Mouse (Mus musculus): ENCODE results near the gene Rbm20. TPM values are rescaled to one million over a fixed set of nuclear protein-coding genes. Genes with fewer than 3 reads are reported as not detected.

Gene Rbm20
- polyA plus RNA-seq, 1 experiment from 2014 or later: 2.5 TPM

GRCm38 (mm10) chr19:53668821-53669220 lies 8.3 kb upstream of the Rbm20 start:
- 84% methylated on average over 7 of the region's 7 CpGs for WGBS

DNA sequence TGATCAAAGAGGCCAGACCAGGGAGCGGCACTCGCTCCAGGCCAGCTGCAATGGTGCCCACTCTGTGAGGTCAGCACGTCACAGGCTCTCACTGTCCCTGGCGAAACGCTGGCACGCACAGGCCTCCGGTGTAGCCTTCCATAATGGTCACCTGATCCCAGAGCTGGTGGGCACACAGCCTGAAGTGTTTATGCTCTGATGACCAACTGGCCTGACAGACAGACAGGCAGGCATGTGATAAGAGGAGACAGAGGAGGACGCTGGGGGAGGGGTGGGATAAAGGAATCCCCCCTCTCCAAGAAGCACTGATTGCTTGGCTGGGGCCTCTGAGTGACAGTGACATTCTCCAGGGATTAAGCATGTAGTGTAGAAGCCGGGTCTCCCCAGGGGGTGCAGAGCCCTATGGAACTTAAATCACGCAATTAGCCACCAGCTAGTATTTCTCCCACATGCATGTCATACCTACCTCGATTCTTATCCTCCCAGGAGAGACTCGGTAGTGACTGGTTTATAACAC lies 6.4 kb upstream of the Rbm20 start:
- Histone ChIP-seq H3K27me3 (ENCODE audit: insufficient read depth, low read length) (peaks cover 4% of the 10 kb centered on the region; the same call in 1 of the 2 replicates), H3K36me3 (ENCODE audit: insufficient read depth, low read length) (no peaks in the 10 kb centered on the region), H3K4me1 (replicated peaks; ENCODE audit: insufficient read depth, low read length) (no peaks in the 10 kb centered on the region), H3K4me3 (replicated peaks; ENCODE audit: low read depth, low read length) (no peak overlapping the region), H3K4me2 (ENCODE audit: low read length) (no peak overlapping the region), H3K9ac (ENCODE audit: low read depth, low read length) (no peak overlapping the region), H3K27ac (no peak overlapping the region), H3K9me3 (replicated peaks; ENCODE audit: low read length) (no peaks in the 10 kb centered on the region)
- peak; percentile 49 for ATAC-seq (replicated peaks; ENCODE audit: low FRiP score, low read depth)
- WGBS: 33% methylated on average over 12 of the region's 12 CpGs
- TF ChIP-seq CTCF (IDR thresholded peaks at IDR 0.05; ENCODE audit: low read depth): no peak
- DNase-seq (ENCODE audit: low spot score): no peak

More at GRCm38 (mm10) chr19:53668821-53669220, 8.3 kb upstream of the Rbm20 start:
- no peak overlapping the region for H3K4me2 ChIP-seq (ENCODE audit: low read length)
- H3K9me3 ChIP-seq (replicated peaks; ENCODE audit: low read length): no peaks in the 10 kb centered on the region
- H3K36me3 ChIP-seq (ENCODE audit: insufficient read depth, low read length): no peaks in the 10 kb centered on the region
- no peak overlapping the region for H3K9ac ChIP-seq (ENCODE audit: low read depth, low read length)
- no peak for DNase-seq (ENCODE audit: low spot score)
- H3K27ac ChIP-seq: no peak overlapping the region
- peaks cover 4% of the 10 kb centered on the region; the same call in 1 of the 2 replicates for H3K27me3 ChIP-seq (ENCODE audit: insufficient read depth, low read length)
- TF ChIP-seq CTCF (IDR thresholded peaks at IDR 0.05; ENCODE audit: low read depth): no peak
- no peaks in the 10 kb centered on the region for H3K4me1 ChIP-seq (replicated peaks; ENCODE audit: insufficient read depth, low read length)
- no peak for ATAC-seq (replicated peaks; ENCODE audit: low FRiP score, low read depth)
- H3K4me3 ChIP-seq (replicated peaks; ENCODE audit: low read depth, low read length): no peak overlapping the region

DNA sequence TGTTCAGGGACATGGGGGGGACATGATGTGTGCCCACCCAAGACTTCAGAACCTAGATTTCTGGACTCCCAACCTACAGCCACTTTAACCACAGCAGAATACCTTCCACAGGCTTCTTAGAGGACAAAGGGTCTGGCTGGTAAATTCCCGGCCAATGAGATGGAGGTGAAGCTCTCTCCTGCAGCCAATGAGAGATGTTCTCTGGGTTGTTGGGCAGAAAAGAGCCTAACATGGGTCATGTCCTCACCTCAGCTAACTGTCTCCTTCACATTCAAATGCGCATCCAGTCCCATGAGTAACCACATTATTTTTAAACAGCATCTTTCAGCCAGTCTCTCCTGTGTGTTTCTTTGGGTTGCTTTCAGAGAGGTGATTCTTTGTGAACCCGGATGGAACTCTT lies 5.7 kb upstream of the Rbm20 start:
- no peak for ATAC-seq (replicated peaks; ENCODE audit: low FRiP score, low read depth)
- Histone ChIP-seq H3K36me3 (ENCODE audit: insufficient read depth, low read length) (no peaks in the 10 kb centered on the region), H3K27me3 (ENCODE audit: insufficient read depth, low read length) (peaks cover 7% of the 10 kb centered on the region; the same call in 1 of the 2 replicates), H3K4me3 (replicated peaks; ENCODE audit: low read depth, low read length) (no peak overlapping the region), H3K9me3 (replicated peaks; ENCODE audit: low read length) (no peaks in the 10 kb centered on the region), H3K27ac (no peak overlapping the region), H3K4me1 (replicated peaks; ENCODE audit: insufficient read depth, low read length) (peaks cover 3% of the 10 kb centered on the region), H3K9ac (ENCODE audit: low read depth, low read length) (no peak overlapping the region), H3K4me2 (ENCODE audit: low read length) (no peak overlapping the region)
- WGBS: 73% methylated on average over 3 of the region's 3 CpGs
- TF ChIP-seq CTCF (IDR thresholded peaks at IDR 0.05; ENCODE audit: low read depth): no peak
- no peak for DNase-seq (ENCODE audit: low spot score)

GRCm38 (mm10) chr19:53674131-53674925 lies 2.8 kb upstream of the Rbm20 start:
- H3K27me3 ChIP-seq (ENCODE audit: insufficient read depth, low read length): peaks cover 11% of the 10 kb centered on the region; the same call in 1 of the 2 replicates

DNA sequence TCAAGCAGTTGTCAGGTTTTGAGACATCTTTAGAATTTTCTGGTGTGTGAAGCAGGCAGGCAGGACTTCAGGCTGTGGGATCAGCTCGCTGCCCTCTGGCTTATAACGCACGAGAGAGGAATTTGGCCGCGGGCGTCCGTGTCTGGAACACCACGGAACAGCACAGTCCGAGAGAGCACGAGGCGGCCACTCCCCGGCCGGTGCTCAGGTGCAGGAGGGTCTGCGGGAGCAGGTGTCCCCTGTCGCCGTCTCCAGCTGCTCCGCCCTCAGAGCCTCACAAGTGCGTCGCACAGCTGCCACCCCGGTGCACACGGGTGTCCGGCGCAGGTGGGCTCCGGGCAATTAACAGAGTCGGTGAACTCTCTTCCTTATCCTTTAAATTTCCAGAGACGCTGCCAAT lies 878 bp upstream of the Rbm20 start:
- no peak for TF ChIP-seq CTCF (IDR thresholded peaks at IDR 0.05; ENCODE audit: low read depth)
- Histone ChIP-seq H3K4me3 (replicated peaks; ENCODE audit: low read depth, low read length) (peak overlapping the region; percentile 63), H3K9me3 (replicated peaks; ENCODE audit: low read length) (no peaks in the 10 kb centered on the region), H3K36me3 (ENCODE audit: insufficient read depth, low read length) (no peaks in the 10 kb centered on the region), H3K9ac (ENCODE audit: low read depth, low read length) (peak overlapping the region; percentile 51; the same call in 1 of the 2 replicates), H3K27me3 (ENCODE audit: insufficient read depth, low read length) (peaks cover 11% of the 10 kb centered on the region; the same call in 1 of the 2 replicates), H3K4me2 (ENCODE audit: low read length) (peak overlapping the region; percentile 91), H3K27ac (no peak overlapping the region), H3K4me1 (replicated peaks; ENCODE audit: insufficient read depth, low read length) (peaks cover 7% of the 10 kb centered on the region)
- WGBS: 2% methylated on average over 26 of the region's 26 CpGs
- ATAC-seq (replicated peaks; ENCODE audit: low FRiP score, low read depth): no peak
- DNase-seq (ENCODE audit: low spot score): no peak

More at GRCm38 (mm10) chr19:53674131-53674925, 2.8 kb upstream of the Rbm20 start:
- Histone ChIP-seq H3K4me1 (replicated peaks; ENCODE audit: insufficient read depth, low read length) (peaks cover 7% of the 10 kb centered on the region), H3K9me3 (replicated peaks; ENCODE audit: low read length) (no peaks in the 10 kb centered on the region), H3K27ac (no peak overlapping the region), H3K4me2 (ENCODE audit: low read length) (no peak overlapping the region), H3K36me3 (ENCODE audit: insufficient read depth, low read length) (no peaks in the 10 kb centered on the region), H3K9ac (ENCODE audit: low read depth, low read length) (no peak overlapping the region), H3K4me3 (replicated peaks; ENCODE audit: low read depth, low read length) (no peak overlapping the region)
- TF ChIP-seq CTCF (IDR thresholded peaks at IDR 0.05; ENCODE audit: low read depth): no peak
- DNase-seq (ENCODE audit: low spot score): no peak
- 54% methylated on average over 9 of the region's 9 CpGs for WGBS
- ATAC-seq (replicated peaks; ENCODE audit: low FRiP score, low read depth): no peak

DNA sequence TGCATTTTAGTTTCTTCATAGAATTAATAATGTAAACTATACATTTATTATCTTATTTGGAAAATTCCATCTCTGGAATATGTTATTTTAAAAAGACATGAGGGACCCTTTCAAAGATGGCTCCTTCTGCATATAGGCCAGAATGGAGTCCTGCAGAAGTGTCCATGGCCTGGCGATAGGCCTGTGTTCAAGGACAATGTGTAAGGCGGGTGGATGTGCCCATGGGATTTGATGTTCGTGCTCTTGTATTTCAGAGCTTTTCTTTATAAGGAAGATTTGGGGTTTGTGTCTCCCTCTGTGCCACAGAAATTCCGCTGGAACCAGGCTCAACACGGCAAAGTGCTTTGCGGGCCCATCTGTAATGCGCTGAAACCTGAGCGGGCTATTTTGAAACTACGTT lies 2.1 kb downstream of the Rbm20 start:
- Histone ChIP-seq H3K27me3 (ENCODE audit: insufficient read depth, low read length) (peaks cover 7% of the 10 kb centered on the region; the same call in 1 of the 2 replicates), H3K4me1 (replicated peaks; ENCODE audit: insufficient read depth, low read length) (peaks cover 7% of the 10 kb centered on the region), H3K4me3 (replicated peaks; ENCODE audit: low read depth, low read length) (no peak overlapping the region), H3K9ac (ENCODE audit: low read depth, low read length) (no peak overlapping the region), H3K36me3 (ENCODE audit: insufficient read depth, low read length) (no peaks in the 10 kb centered on the region), H3K27ac (no peak overlapping the region), H3K4me2 (ENCODE audit: low read length) (no peak overlapping the region), H3K9me3 (replicated peaks; ENCODE audit: low read length) (no peaks in the 10 kb centered on the region)
- WGBS: 95% methylated on average over 9 of the region's 9 CpGs
- DNase-seq (ENCODE audit: low spot score): no peak
- no peak for ATAC-seq (replicated peaks; ENCODE audit: low FRiP score, low read depth)
- no peak for TF ChIP-seq CTCF (IDR thresholded peaks at IDR 0.05; ENCODE audit: low read depth)

Measured in kidney, postnatal 0 days (tissue).